Mouse (Mus musculus): ENCODE measurements around the gene Lemd2.

GRCm38 (mm10) chr17:27244912-27245311 lies 40.6 kb upstream of the Lemd2 start:
- TF ChIP-seq MEF2A (IDR thresholded peaks at IDR 0.05; ENCODE audit: extremely low read depth, insufficient replicate concordance, low read depth, low read length, poor library complexity, severe bottlenecking) (no peak), MYC (IDR thresholded peaks at IDR 0.05; ENCODE audit: low read depth, low read length) (no peak), CTCF (IDR thresholded peaks at IDR 0.05 in 2 of 3, conservative IDR thresholded peaks at IDR 0.05 in 1 of 3; ENCODE audit: control insufficient read depth in 1 of 3, insufficient read depth in 1 of 3, low read depth in 2 of 3, low read length in 3 of 3, poor library complexity in 1 of 3, severe bottlenecking in 1 of 3) (no peak), GATA1 (IDR thresholded peaks at IDR 0.05; ENCODE audit: low read depth, low read length) (no peak), RAD21 (IDR thresholded peaks at IDR 0.05; ENCODE audit: low read depth, low read length) (no peak), POLR2A (IDR thresholded peaks at IDR 0.05; ENCODE audit: control insufficient read depth in 1 of 2, insufficient read depth in 1 of 2, low read depth in 1 of 2, low read length in 2 of 2, poor library complexity in 1 of 2) (no peak)
